Mouse (Mus musculus) MEL (cell line): ENCODE measurements around the gene Slc20a1.

Source experiments
- CTCF ChIP-seq, 3 experiments: IDR thresholded peaks in 2 of 3; conservative IDR thresholded peaks in 1 of 3; 2 replicates each; pipeline ENCODE4 v1.5.1; 2011 to 2012; ENCODE audit warnings: low read length in 3 of 3, low read depth in 2 of 3, mild to moderate bottlenecking in 2 of 3, improper control_type of control experiment in 1 of 3, inconsistent platforms in 1 of 3, mixed read lengths in 1 of 3, moderate library complexity in 1 of 3; ENCODE audit not compliant: control insufficient read depth in 1 of 3, insufficient read depth in 1 of 3, poor library complexity in 1 of 3, severe bottlenecking in 1 of 3
- JUND ChIP-seq: IDR thresholded peaks from 2 replicates; pipeline ENCODE4 v1.6.1; 2011; ENCODE audit warnings: low read depth, mild to moderate bottlenecking, improper control_type of control experiment, low read length
- MAFK ChIP-seq: IDR thresholded peaks from 2 replicates; pipeline ENCODE4 v1.6.1; 2011; ENCODE audit warnings: low read depth, mild to moderate bottlenecking, low read length, improper control_type of control experiment, borderline replicate concordance
- MXI1 ChIP-seq: IDR thresholded peaks from 2 replicates; pipeline ENCODE4 v1.6.1; 2011; ENCODE audit warnings: mild to moderate bottlenecking, low read depth, low read length, improper control_type of control experiment
- SIN3A ChIP-seq: IDR thresholded peaks from 2 replicates; pipeline ENCODE4 v1.6.1; 2012; ENCODE audit warnings: low read length, improper control_type of control experiment, inconsistent platforms
- ZMIZ1 ChIP-seq: IDR thresholded peaks from 2 replicates; pipeline ENCODE4 v1.6.1; 2012; ENCODE audit warnings: low read depth, mild to moderate bottlenecking, inconsistent platforms, low read length, improper control_type of control experiment, moderate library complexity

DNA sequence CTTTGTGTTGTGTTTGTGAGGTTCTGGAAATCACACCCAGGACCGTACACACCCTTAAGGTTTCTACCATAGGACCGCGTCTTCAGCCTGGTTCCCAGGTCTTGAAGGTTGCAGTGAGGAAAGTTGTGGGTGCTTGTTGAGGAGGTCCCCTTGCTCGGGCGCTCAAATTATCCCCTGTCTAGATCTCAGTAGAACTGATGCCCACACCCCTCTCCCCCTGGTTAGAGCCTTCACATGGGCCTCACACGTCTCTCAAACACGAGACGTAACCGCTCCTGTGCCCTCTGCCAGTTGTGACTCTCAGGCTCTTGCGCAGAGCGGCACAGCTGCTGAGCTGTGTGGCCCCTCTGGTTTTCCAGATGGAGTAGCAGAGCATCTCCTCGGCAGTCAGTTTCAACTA lies 48.4 kb downstream of the Slc20a1 start:
- no peak for TF ChIP-seq ZMIZ1
- no peak for TF ChIP-seq JUND
- TF ChIP-seq SIN3A: no peak
- no peak for TF ChIP-seq MAFK
- no peak for TF ChIP-seq CTCF (IDR thresholded peaks at IDR 0.05 in 2 of 3, conservative IDR thresholded peaks at IDR 0.05 in 1 of 3; ENCODE audit: control insufficient read depth in 1 of 3, insufficient read depth in 1 of 3, low read depth in 2 of 3, low read length in 3 of 3, poor library complexity in 1 of 3, severe bottlenecking in 1 of 3)
- no peak for TF ChIP-seq MXI1
